In the genomic region with DNA sequence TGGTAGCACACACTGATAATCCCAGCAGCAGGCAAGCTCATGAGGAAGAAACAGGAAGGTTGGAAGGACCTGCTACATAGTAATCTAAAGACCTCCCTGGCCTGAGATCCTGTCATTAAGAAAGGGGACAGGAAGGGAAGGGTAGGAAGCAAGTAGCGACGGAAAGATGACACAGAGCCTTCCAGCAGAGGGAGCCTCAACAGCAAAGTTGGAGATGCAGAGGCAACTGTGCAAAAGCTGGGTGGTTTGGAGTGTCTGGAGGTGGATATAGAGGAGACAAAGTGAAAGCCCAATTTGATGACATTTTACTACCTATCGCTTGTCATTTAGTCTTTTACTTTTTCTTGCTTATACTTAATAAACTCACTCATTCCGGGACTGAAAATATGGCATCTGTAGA, we compare ENCODE assay signal across 9 mouse cellular contexts. TPM values are rescaled to one million over a fixed set of nuclear protein-coding genes. Genes with fewer than 3 reads are reported as not detected.
DNase-seq lines count a peak whose midpoint lies in the region; TF ChIP-seq lines count a peak whose summit lies in the region.
"Had no signal": no experiment of that assay in that cellular context is flagged by ENCODE, and none has a peak within 500 bp of the region (broad histone marks: within the 10 kb centered on the region; RNA-seq: fewer than 3 reads in every experiment).

No protein-coding gene starts in this region.

- TF ChIP-seq CTCF in gastrocnemius, adult 2 months (IDR thresholded peaks at IDR 0.05), result peak; percentile 64

- peak; percentile 36 for DNase-seq in gastrocnemius, adult 2 months
- no peak for DNase-seq in gastrocnemius, postnatal 25 days
- DNase-seq in right cerebral cortex, adult 18-20 months, result peak; percentile 51
- DNase-seq in right cerebral cortex, postnatal 36 days (ENCODE audit: low spot score in 2 of 2), result no peak
- peak; percentile 83 to 85 for DNase-seq in cerebellum, postnatal 10 days
- peak; percentile 24 for DNase-seq in layer of hippocampus, adult 9-11 months
- peak; percentile 26 for DNase-seq in right cerebral cortex, postnatal 25 days
- DNase-seq in urinary bladder, postnatal 25 days (ENCODE audit: low spot score), result no peak

- no peak overlapping the region for H3K4me3 ChIP-seq in gastrocnemius, adult 2 months
- H3K4me3 ChIP-seq: stomach, embryonic 15.5 days had no signal

- H3K27ac ChIP-seq in gastrocnemius, adult 2 months, result no peak overlapping the region
- H3K27ac ChIP-seq: stomach, embryonic 15.5 days had no signal

- intact Hi-C loops in gastrocnemius, adult 2 months (cut with DNase I), result no loop called here

RNA-seq across cellular contexts. Expression of gene Rgs9, which starts 19.0 kb away (rescaled TPM):
- total RNA-seq in gastrocnemius, adult 2 months (2021), result under 1 TPM; 0.13 to 0.20 TPM
- total RNA-seq in gastrocnemius, postnatal 25 days (2021), result under 1 TPM in 1 of 2 experiments, not detected in 1; 0.19 TPM

RNA-seq across cellular contexts. Expression of gene Gna13, which starts 45.7 kb away (rescaled TPM):
- 10 to 100 TPM; 25.6 to 27.8 TPM for total RNA-seq in gastrocnemius, adult 2 months (2021)
- 10 to 100 TPM; 24.2 to 25.3 TPM for total RNA-seq in gastrocnemius, postnatal 25 days (2021)

Comparison
In these comparisons a context has a peak if more than half of its experiments do, and no peak if none do; other contexts are left out.
1. DNase-seq: peak in gastrocnemius, adult 2 months (single experiment), right cerebral cortex, adult 18-20 months (single experiment), cerebellum, postnatal 10 days (2 of 2), layer of hippocampus, adult 9-11 months (single experiment) and right cerebral cortex, postnatal 25 days (single experiment); none in gastrocnemius, postnatal 25 days (single experiment), right cerebral cortex, postnatal 36 days (0 of 2) and urinary bladder, postnatal 25 days (single experiment).